Mouse (Mus musculus): ENCODE measurements at regions not wholly inside any gene's neighbourhood (a gene's known extent, or its start where the extent isn't known, plus 50 kb on each side); places are given as distances from the start of the nearest gene placed in this dataset.

DNA sequence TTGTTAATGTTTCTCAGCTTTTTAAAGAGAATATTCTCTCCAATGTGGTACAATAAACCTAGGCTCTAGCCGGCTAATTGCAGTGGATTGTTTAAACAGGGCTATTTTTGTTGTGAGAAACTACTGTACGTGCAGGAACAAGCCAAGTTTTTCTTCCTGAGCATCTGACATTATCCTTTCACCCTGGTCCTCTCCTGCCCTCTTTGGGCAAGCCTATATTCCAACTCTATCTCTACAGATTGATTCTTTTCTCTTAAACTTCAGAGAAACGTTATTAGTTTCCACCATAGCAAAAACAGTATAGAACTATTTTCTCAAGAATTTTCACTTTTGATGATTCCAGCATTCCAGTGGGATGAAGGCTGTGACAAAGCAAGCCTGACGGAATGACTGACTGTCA is 535.2 kb downstream of the Fgf9 start:
- in situ Hi-C loops (cut with MboI, MseI): no loop called here

GRCm38 (mm10) chr14:58598867-58599266 is 528.5 kb downstream of the Fgf9 start:
- in situ Hi-C loops (cut with MboI, MseI): no loop called here

DNA sequence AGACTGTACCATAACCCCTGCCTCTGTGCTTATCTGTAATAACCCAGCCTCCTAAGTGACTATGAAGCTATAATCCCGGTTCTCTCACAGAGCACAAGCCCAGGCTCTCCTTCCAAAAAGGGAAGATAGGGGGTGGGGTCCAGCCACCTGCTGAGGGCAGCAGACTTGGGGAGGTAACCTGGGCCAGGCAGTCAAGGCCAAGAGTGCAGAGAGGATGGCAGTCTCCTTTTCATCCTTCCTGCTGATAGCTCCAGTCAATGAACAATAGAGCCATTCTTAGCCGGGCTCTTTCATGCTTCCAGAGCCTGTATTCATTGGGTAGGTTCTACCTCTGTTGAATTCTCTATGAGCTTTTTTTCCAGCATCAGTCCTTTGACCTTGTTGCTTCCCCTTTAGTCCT is 527.5 kb downstream of the Fgf9 start:
- in situ Hi-C loops (cut with MboI, MseI): no loop called here

- in situ Hi-C loops (cut with MboI, MseI): no loop called here
Measured at GRCm38 (mm10) chr14:58596936-58597335, 526.6 kb downstream of the Fgf9 start.

DNA sequence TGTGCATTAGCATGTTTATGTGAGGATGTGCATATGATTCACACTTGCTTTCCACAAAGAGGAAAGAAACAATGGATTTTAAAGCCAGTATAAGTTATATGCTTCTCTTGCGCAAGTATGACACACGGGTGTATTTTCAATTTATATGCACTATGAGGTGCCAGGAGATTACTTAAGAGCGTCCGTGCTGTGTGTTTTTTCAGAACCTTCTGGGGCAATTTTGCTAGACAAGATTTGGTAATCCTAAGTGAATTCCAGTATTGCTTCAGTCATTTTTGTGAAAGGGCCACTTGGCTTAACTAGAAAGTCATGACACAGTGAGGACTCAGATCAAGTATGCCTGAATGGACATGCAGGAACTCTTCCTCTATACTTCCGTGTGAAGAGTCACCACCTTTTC is 511.5 kb downstream of the Fgf9 start:
- in situ Hi-C loops (cut with MboI, MseI): no loop called here

GRCm38 (mm10) chr14:58570021-58570420 is 499.7 kb downstream of the Fgf9 start:
- in situ Hi-C loops (cut with MboI, MseI): no loop called here

DNA sequence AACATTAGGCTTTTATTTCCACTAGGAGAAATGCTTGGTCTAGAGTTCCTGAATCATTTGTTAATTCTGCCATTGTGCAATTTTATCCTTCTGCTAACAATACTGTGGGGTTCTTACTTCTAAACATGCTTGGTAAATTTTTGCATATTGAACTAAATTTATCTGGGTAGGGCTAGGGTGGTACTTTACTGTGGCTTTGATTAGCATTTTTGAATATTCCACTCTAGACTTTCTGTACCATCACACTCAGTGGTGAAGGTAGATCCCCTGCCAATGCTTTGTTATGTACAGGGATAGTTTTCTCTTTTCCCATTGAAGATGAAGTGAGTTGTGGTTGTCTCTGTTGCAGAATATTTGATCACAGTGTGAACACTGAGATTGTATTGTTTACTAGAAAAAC is 497.1 kb downstream of the Fgf9 start:
- in situ Hi-C loops (cut with MboI, MseI): no loop called here

GRCm38 (mm10) chr14:58563082-58563481 is 492.7 kb downstream of the Fgf9 start:
- in situ Hi-C loops (cut with MboI, MseI): no loop called here

DNA sequence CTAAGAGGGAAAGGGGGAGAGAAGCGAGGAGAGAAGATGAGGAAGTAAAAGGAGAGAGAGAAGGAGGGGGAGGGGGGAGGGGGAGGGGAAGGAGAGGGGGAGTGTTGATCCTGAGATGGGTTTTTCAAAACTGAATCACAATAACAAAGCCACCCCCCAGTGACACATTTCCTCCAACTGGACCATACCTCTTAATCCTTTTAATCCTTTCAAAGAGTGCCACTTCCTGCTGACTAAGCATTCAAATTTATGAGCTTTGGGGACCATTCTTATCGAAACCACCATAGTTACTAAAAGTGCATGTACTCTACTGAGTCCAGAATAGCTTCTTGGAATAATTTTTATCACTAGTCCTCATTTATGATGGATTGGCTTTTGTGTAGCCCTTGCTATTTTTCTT is 480.4 kb downstream of the Fgf9 start:
- in situ Hi-C loops (cut with MboI, MseI): no loop called here

GRCm38 (mm10) chr14:58545778-58546177 is 475.4 kb downstream of the Fgf9 start:
- in situ Hi-C loops (cut with MboI, MseI): no loop called here

DNA sequence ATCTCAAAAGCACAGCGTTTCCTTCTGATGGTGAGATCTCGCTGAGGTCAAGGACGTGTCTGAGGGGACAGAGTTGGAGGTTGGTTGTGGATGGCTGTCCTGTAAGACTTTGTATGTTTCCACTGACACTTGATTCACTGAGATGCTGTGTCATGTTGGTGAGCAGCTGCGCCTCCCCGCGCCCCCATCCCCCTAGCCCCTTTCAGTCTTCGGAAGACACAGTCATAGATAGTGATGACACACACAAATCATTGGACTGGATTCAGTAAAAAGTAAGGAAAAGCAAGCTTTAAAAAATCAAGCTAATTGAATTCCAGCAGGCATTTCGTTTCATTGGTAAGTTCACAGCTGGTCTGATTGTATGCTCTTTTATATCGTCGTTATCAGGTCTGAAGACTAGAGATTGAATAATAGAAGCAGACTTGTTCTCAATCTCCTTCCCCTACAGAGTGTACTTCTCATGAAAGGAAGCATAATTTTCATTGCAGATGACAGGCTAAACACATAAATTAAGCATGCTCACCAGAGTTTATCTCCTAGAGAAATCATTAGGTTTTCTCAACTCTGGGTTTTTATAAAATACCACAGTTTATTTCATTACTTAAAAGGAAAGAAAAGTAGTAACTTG is 472.9 kb downstream of the Fgf9 start:
- in situ Hi-C loops (cut with MboI, MseI): no loop called here

GRCm38 (mm10) chr14:58538135-58538534 is 467.8 kb downstream of the Fgf9 start:
- in situ Hi-C loops (cut with MboI, MseI): no loop called here

DNA sequence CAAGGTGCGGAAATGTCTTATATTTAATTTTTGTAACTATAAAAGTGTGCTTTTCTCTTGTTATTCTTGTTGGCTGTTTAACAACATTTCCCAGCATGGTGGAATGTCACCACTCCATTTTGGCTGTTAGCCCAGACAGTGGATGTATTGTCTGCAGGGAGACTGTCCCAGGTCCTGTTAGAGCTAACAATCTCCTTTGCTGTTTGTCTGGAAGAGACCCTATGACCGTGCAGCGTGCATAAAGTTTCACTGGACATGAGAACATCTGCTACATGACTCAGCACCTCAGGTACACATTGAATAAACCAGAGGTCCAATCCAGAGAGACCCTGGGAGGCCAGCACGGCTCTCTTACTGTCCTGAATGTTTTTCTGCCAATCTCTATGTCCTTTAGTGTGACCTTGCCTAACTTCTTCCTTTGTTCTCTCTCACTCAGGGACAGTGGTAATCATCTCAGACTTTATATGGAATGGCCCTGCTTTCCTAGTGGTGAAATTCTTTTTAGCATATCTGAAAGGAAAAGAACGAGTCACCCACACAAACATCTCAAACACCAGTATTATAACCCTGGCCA is 450.7 kb downstream of the Fgf9 start:
- in situ Hi-C loops (cut with MboI, MseI): no loop called here

GRCm38 (mm10) chr14:58520384-58520783 is 450.0 kb downstream of the Fgf9 start:
- in situ Hi-C loops (cut with MboI, MseI): no loop called here

GRCm38 (mm10) chr14:58519086-58519485 is 448.7 kb downstream of the Fgf9 start:
- in situ Hi-C loops (cut with MboI, MseI): no loop called here

GRCm38 (mm10) chr14:58516543-58516942 is 446.2 kb downstream of the Fgf9 start:
- in situ Hi-C loops (cut with MboI, MseI): no loop called here

GRCm38 (mm10) chr14:58512177-58512576 is 441.8 kb downstream of the Fgf9 start:
- in situ Hi-C loops (cut with MboI, MseI): no loop called here

- in situ Hi-C loops (cut with MboI, MseI): no loop called here
Measured at GRCm38 (mm10) chr14:58511571-58511985, 441.2 kb downstream of the Fgf9 start.

DNA sequence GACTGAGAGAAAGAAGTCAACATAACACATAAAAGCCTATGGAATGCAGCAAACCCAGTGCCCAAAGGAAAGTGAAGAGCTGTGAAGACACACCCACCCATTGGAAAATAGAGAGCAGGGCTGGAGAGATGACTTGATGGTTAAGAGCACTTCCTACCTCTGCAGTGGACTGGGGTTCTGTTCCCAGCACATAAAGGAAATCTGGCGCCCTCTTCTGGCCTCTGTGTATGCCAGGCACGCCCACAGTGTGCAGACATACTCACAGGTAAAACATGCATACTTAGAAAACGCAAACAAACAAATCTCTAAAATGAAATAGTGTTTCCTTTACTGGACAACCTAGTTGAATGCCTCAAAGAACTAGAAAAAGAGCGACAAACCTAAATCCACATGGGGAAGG is 440.4 kb downstream of the Fgf9 start:
- in situ Hi-C loops (cut with MboI, MseI): no loop called here

- in situ Hi-C loops (cut with MboI, MseI): no loop called here
Measured at GRCm38 (mm10) chr14:58509106-58509505, 438.8 kb downstream of the Fgf9 start.

DNA sequence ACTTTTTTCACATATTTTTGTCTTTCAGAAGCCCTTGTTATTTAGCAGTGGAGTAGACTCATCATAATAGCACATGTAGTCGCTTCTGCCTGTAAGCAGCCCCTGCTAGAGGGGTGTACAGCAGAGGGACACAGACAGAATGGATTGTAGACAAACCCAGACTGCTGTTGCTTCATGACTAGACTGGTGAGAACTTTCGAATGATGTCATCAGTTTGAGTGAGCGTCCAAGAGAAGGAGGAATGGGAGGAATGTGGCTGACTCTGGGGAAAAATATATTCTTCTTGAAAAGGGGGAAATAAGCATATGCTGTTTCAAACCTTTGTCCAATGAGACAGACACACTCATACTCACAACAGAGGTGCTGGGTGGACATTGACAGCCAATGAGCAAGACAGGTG is 436.1 kb downstream of the Fgf9 start:
- in situ Hi-C loops (cut with MboI, MseI): no loop called here

- in situ Hi-C loops (cut with MboI, MseI): no loop called here
Measured at GRCm38 (mm10) chr14:58505841-58506240, 435.5 kb downstream of the Fgf9 start.

DNA sequence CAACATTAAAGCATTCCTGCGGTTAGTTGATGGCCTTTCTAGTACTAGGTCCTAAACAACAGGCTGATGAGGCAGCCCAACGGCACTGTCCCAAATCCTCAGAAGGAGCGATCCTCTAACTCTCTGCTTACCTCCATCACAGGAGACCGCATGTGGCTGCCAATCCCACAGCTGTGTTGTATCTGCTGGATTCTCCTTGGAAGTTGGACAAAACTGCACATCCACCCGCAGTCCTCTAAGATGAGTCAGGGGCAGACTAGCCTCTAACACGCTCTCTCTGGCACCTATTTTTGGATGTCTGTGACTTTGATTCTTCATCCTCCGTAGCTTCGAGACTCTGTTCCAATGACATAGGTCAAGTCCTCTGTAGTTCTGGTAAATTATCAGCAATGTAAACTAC is 432.5 kb downstream of the Fgf9 start:
- in situ Hi-C loops (cut with MboI, MseI): no loop called here

DNA sequence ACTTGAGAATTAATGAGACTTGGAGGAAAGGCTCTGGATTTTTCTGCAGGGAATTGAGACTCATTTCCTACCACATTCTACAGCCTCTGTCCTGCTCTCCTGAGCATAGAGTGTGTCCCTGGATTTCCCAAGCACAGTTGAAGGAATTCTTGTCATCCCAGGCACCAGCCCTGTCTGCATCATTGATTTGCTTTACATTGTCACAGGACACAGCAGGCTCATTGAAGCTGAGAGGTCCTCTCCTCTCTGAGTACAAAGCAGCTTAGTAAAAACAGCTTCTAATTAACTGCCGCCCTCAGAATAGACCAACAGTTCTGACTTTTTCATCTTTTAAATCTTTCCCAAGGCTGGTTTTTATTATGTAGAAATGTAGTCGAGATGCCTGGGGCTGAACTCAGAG is 429.7 kb downstream of the Fgf9 start:
- in situ Hi-C loops (cut with MboI, MseI): no loop called here
